Mouse (Mus musculus) macrophage (primary cell): ENCODE measurements around the gene Tmem170. TPM values are rescaled to one million over a fixed set of nuclear protein-coding genes. Genes with fewer than 3 reads are reported as not detected.

Experiments
- H3K27ac ChIP-seq: fragments of 350-480 bp; formaldehyde crosslinking; 2 replicates; pipeline ENCODE4 v1.9.0; 2021
- H3K36me3 ChIP-seq: fragments of 350-480 bp; formaldehyde crosslinking; 2 replicates; pipeline ENCODE4 v1.9.0; 2021; ENCODE audit errors: inconsistent target
- H3K4me3 ChIP-seq: fragments of 350-480 bp; formaldehyde crosslinking; 2 replicates; pipeline ENCODE4 v1.9.0; 2021; ENCODE audit errors: inconsistent target
- H3K79me2 ChIP-seq: fragments of 350-480 bp; formaldehyde crosslinking; 2 replicates; pipeline ENCODE4 v1.9.0; 2021; ENCODE audit errors: inconsistent target
- WGBS: methylation state at CpG from one replicate; pipeline ENCODE4 v1.1.7; 2026; ENCODE audit warnings: inconsistent platforms; ENCODE audit not compliant: missing documents; 5-methylcytosine and 5-hydroxymethylcytosine counted together
- polyA plus RNA-seq: library from polyadenylated mRNA; stranded (reverse); fragments of 250-400 nt; gene quantifications from 3 replicates; pipeline ENCODE4 v1.2.4, GENCODE M21; 2018; ENCODE audit warnings: inconsistent platforms
- total RNA-seq, 78 experiments: library from RNA; depleted of rRNA; stranded (reverse); fragments of 250-400 nt; gene quantifications; 1 replicate in 9 of 78; 2 replicates in 24 of 78; 3 replicates in 43 of 78; 4 replicates in 2 of 78; pipeline ENCODE4 v1.2.4; 2018; ENCODE audit warnings: inconsistent platforms in 56 of 78

Tmem170 gene
- 1 to 10 TPM in 8 of 26 experiments, under 1 TPM in 16, not detected in 2; 0.19 to 3.1 (median 0.75) TPM for total RNA-seq (2018; cell fraction: chromatin; rRNA removed)
- total RNA-seq (2018; cell fraction: cytosol; rRNA removed), result 1 to 10 TPM in 12 of 26 experiments, under 1 TPM in 14; 0.29 to 1.3 (median 0.98) TPM
- total RNA-seq (2018; cell fraction: nucleus; rRNA removed), result 1 to 10 TPM in 15 of 26 experiments, under 1 TPM in 11; 0.52 to 3.4 (median 1.1) TPM
- polyA plus RNA-seq, result 0.53 to 0.90 TPM (median 0.80 TPM) in 3 replicates

- Histone ChIP-seq H3K4me3 (peak within 1 kb of the TSS; percentile 41), H3K27ac (no peak within 1 kb of the TSS)
- under 1% methylated on average over 52 of the region's 53 CpGs for WGBS
Observed at GRCm38 (mm10) chr8:111876355-111876948, at the start of gene Tmem170. Tmem170 (minus strand) TSS chr8:111876750.

DNA sequence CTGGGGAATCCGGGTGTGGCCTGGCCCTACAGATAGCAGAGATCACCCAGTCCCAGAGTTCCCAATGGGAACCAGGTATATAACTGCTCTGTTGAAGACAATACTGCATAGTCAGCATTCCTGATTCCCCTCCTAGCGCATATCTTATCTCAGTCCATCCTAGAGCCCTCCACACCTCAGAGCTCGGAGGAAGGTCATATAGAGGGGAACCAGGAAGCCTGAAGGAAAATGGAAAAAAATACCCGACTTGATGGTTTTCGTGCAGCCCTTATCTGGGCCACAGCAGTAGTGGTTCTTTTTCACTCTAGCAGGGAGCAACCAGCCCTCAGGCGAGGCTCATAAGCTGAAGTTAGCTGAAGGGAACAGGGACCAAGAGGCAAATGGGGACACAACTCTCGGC, 48.4 kb upstream of the Tmem170 start:
- 92% methylated on average over 7 of the region's 7 CpGs for WGBS
- Histone ChIP-seq H3K4me3 (no peak overlapping the region), H3K36me3 (no peaks in the 10 kb centered on the region), H3K27ac (no peak overlapping the region), H3K79me2 (no peaks in the 10 kb centered on the region)

More at GRCm38 (mm10) chr8:111876355-111876948, at the start of gene Tmem170:
- Histone ChIP-seq H3K79me2 (no peaks in the 10 kb centered on the region), H3K36me3 (no peaks in the 10 kb centered on the region)

DNA sequence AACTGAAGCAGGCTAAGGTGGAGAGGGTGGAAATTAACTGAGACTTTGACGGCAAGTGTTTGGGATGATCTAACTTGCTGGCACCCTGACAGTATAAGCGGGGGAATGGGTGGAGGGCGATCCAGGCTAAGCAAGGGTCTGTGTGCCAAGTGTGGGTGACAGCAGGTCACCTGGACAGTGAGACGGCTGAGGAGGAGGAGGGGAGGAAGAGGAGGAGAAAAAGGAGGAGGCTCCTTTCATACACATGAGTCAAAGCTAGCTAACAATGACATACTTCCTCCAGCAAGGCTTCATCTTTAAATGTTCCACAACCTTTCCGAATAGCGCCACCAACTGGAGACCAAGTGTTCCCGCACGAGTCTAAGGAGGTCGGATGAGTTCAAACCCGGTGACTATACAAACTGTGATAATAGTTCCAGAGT, 46.8 kb upstream of the Tmem170 start:
- Histone ChIP-seq H3K27ac (no peak overlapping the region), H3K4me3 (no peak overlapping the region), H3K36me3 (no peaks in the 10 kb centered on the region), H3K79me2 (no peaks in the 10 kb centered on the region)
- 30% methylated on average over 10 of the region's 10 CpGs for WGBS

- Histone ChIP-seq H3K27ac (no peak overlapping the region), H3K79me2 (no peaks in the 10 kb centered on the region), H3K36me3 (no peaks in the 10 kb centered on the region), H3K4me3 (no peak overlapping the region)
- 72% methylated on average over 4 of the region's 4 CpGs for WGBS
Observed at GRCm38 (mm10) chr8:111920971-111921370, 44.4 kb upstream of the Tmem170 start.

GRCm38 (mm10) chr8:111919663-111920062, 43.1 kb upstream of the Tmem170 start:
- Histone ChIP-seq H3K36me3 (no peaks in the 10 kb centered on the region), H3K79me2 (no peaks in the 10 kb centered on the region), H3K4me3 (no peak overlapping the region), H3K27ac (no peak overlapping the region)
- 100% methylated on average over 1 of the region's 2 CpGs for WGBS

DNA sequence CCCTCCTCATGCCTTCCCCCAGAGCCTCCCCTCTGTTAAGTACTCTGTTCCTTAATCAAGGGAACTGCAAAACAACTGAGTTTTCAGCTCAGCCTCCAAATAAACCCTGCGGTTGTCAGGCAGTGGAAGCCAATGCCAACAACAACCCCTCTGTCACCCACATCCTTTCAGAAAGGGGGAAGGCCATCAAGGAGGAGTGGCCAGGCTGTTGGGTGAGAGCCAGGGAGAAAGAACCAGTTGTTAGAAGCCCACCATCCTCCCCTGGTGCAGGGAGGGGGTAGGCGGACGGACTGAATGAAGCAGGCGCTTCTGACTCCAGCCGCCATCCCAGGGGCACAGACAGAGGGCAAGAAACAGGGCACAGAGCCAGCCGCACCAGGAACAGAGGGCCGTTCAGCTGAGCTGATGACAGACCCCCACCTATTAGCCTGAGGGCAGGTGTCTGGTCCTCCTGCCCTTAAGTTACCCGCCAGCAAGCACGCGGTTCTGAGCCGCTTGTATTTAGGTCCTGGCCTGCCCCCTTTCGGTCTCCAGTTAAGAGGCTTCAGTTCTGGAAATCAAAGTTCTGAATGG, 36.4 kb upstream of the Tmem170 start:
- H3K79me2 ChIP-seq, result no peaks in the 10 kb centered on the region
- WGBS, result 42% methylated on average over 12 of the region's 12 CpGs
- H3K4me3 ChIP-seq, result no peak overlapping the region
- H3K27ac ChIP-seq, result no peak overlapping the region
- H3K36me3 ChIP-seq, result no peaks in the 10 kb centered on the region

GRCm38 (mm10) chr8:111911572-111911971, 35.0 kb upstream of the Tmem170 start:
- no peaks in the 10 kb centered on the region for H3K79me2 ChIP-seq
- WGBS, result 71% methylated on average over 7 of the region's 7 CpGs
- H3K4me3 ChIP-seq, result no peak overlapping the region
- H3K36me3 ChIP-seq, result no peaks in the 10 kb centered on the region
- no peak overlapping the region for H3K27ac ChIP-seq

- no peaks in the 10 kb centered on the region for H3K79me2 ChIP-seq
- 17% methylated on average over 46 of the region's 47 CpGs for WGBS
- H3K4me3 ChIP-seq, result no peak within 1 kb of the TSS
- H3K27ac ChIP-seq, result no peak within 1 kb of the TSS
- no peaks in the 10 kb centered on the region for H3K36me3 ChIP-seq
Observed at GRCm38 (mm10) chr8:111909621-111910450, 33.3 kb upstream of the Tmem170 start, which contains the start of gene Chst5. Chst5 (minus strand) TSS chr8:111910447.

- Histone ChIP-seq H3K79me2 (no peaks in the 10 kb centered on the region), H3K4me3 (no peak overlapping the region), H3K36me3 (no peaks in the 10 kb centered on the region), H3K27ac (no peak overlapping the region)
- WGBS, result 38% methylated on average over 7 of the region's 8 CpGs
Observed at GRCm38 (mm10) chr8:111905500-111906121, 29.1 kb upstream of the Tmem170 start.

DNA sequence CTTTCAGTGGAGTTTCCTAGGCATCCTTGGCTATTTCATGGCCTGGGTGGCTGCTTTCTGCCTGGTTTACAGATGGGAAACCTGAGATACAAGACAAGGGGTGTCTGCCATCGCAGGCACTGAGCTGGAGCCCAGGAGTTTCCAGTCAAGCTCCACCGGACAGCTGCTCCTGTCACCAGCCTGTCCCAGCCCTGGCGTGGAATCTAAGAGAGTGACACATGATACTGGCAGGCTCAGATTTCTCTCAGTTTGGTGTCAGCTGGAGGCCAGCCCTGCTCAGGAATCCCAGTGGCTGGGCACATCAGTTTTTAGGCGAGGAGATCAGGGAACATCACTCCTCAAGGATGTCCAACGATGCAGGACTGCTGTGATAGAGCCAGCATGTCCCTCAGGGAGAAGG, 25.5 kb upstream of the Tmem170 start:
- no peak overlapping the region for H3K27ac ChIP-seq
- no peaks in the 10 kb centered on the region for H3K36me3 ChIP-seq
- H3K4me3 ChIP-seq, result no peak overlapping the region
- no peaks in the 10 kb centered on the region for H3K79me2 ChIP-seq
- WGBS, result 71% methylated on average over 5 of the region's 5 CpGs

GRCm38 (mm10) chr8:111898586-111898985, 22.0 kb upstream of the Tmem170 start:
- H3K4me3 ChIP-seq, result no peak overlapping the region
- 52% methylated on average over 9 of the region's 10 CpGs for WGBS
- H3K36me3 ChIP-seq, result no peaks in the 10 kb centered on the region
- H3K27ac ChIP-seq, result no peak overlapping the region
- H3K79me2 ChIP-seq, result no peaks in the 10 kb centered on the region

- Histone ChIP-seq H3K36me3 (no peaks in the 10 kb centered on the region), H3K27ac (no peak overlapping the region), H3K79me2 (no peaks in the 10 kb centered on the region), H3K4me3 (no peak overlapping the region)
- WGBS, result 93% methylated on average over 7 of the region's 7 CpGs
Observed at GRCm38 (mm10) chr8:111894955-111895354, 18.4 kb upstream of the Tmem170 start.

DNA sequence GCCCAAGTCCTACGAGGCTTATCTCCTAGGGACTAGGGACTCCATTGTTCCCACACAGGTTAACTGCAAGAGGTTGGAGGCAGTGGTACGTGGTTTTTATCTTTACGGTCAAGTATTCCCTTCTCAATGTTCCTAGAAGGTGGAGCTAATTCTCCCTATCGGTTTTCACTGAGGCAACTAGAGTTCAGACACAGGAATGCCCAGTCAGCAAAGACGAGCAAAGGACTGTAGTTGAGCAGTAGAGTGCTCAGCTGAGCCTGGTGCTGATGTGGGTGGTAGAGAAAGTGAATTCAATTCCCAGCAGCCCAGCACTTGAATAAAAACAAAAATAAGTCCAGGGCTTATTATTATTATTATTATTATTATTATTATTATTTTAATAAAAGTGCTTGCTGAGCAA, 16.1 kb upstream of the Tmem170 start:
- no peaks in the 10 kb centered on the region for H3K79me2 ChIP-seq
- no peak overlapping the region for H3K27ac ChIP-seq
- H3K4me3 ChIP-seq, result no peak overlapping the region
- H3K36me3 ChIP-seq, result no peaks in the 10 kb centered on the region
- WGBS, result 59% methylated on average over 5 of the region's 5 CpGs

GRCm38 (mm10) chr8:111891983-111892382, 15.4 kb upstream of the Tmem170 start:
- Histone ChIP-seq H3K36me3 (no peaks in the 10 kb centered on the region), H3K4me3 (no peak overlapping the region), H3K27ac (no peak overlapping the region), H3K79me2 (no peaks in the 10 kb centered on the region)
- 29% methylated on average over 8 of the region's 8 CpGs for WGBS
